Mouse (Mus musculus): Measurements from ENCODE around the gene Tjp3. TPM values are rescaled to one million over a fixed set of nuclear protein-coding genes. Genes with fewer than 3 reads are reported as not detected.

The Tjp3 gene
- polyA plus RNA-seq, 1 experiment from 2014 or later, result 4.1 TPM

DNA sequence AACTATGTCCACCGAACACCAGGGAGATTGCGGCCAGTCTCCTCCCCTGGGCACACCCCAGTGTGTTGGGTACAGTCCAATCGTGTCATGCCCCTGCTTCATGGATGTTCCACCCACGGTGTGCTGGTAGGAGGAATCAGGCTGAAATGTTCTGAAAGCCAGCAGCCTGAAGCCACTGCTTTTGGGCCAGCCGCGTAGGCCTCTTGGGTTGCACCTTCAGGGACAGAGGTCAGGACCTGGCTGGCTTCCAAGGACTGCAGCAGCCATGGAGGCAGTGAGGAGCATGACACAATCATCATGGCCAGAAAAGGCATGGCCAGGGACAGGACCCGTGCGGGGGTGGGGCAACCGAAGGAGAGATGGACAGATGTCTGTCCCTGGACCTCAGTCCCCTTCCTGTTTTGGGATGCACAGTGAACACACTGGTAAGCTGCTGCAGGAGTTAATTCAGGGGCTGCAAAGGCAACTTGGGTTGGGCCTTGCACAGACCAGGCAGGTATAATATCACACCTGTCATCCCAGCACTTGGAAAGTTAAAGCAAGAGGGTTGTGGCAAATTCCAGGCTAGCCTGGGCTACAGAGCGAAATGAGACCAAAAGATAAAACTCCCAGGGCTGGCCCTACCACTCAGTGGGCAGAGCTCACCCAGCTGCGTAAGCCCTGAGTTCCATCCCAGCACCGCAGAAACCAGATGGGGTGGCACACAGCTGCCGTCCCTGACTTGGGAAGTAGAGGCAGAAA lies 27.4 kb upstream of the Tjp3 start:
- Histone ChIP-seq H3K9me3 (replicated peaks) (no peaks in the 10 kb centered on the region), H3K27me3 (replicated peaks) (no peaks in the 10 kb centered on the region), H3K4me2 (peak overlapping the region; percentile 75), H3K27ac (replicated peaks) (peak overlapping the region; percentile 96; the same call in 1 of the 2 replicates), H3K4me1 (peaks cover 36% of the 10 kb centered on the region), H3K36me3 (peaks cover 57% of the 10 kb centered on the region), H3K4me3 (replicated peaks) (peak overlapping the region; percentile 98), H3K9ac (replicated peaks) (0 out of 2 replicates have a peak overlapping the region, but pooled peaks have one; percentile 57)
- ATAC-seq (ENCODE audit: low FRiP score), result no peak
- 88% methylated on average over 13 of the region's 13 CpGs for WGBS

DNA sequence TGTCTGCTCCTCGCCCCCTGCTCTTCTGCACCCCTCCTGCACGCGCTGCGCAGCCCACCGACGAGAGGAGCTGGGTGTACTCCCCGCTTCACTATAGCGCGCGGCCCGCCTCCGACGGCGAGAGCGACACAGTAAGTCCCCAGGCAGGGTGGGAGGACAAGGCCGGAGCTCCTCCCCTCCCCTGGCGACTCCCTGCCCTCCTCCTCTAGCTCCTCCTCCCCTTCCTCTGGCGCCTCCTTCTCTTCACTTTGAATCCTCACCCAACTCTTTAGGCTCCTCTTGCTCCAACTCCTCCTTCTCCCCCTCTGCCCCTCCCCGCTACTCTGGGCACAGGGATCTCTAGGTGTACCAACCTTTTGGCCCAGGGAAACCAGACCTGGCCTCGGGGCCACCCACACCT lies 25.9 kb upstream of the Tjp3 start:
- WGBS, result 20% methylated on average over 20 of the region's 20 CpGs
- Histone ChIP-seq H3K9me3 (replicated peaks) (no peaks in the 10 kb centered on the region), H3K9ac (replicated peaks) (0 out of 2 replicates have a peak overlapping the region, but pooled peaks have one; percentile 14), H3K4me3 (replicated peaks) (no peak overlapping the region), H3K4me1 (peaks cover 32% of the 10 kb centered on the region), H3K36me3 (peaks cover 56% of the 10 kb centered on the region), H3K4me2 (peak overlapping the region; percentile 38), H3K27ac (replicated peaks) (no peak overlapping the region), H3K27me3 (replicated peaks) (no peaks in the 10 kb centered on the region)
- ATAC-seq (ENCODE audit: low FRiP score), result no peak

DNA sequence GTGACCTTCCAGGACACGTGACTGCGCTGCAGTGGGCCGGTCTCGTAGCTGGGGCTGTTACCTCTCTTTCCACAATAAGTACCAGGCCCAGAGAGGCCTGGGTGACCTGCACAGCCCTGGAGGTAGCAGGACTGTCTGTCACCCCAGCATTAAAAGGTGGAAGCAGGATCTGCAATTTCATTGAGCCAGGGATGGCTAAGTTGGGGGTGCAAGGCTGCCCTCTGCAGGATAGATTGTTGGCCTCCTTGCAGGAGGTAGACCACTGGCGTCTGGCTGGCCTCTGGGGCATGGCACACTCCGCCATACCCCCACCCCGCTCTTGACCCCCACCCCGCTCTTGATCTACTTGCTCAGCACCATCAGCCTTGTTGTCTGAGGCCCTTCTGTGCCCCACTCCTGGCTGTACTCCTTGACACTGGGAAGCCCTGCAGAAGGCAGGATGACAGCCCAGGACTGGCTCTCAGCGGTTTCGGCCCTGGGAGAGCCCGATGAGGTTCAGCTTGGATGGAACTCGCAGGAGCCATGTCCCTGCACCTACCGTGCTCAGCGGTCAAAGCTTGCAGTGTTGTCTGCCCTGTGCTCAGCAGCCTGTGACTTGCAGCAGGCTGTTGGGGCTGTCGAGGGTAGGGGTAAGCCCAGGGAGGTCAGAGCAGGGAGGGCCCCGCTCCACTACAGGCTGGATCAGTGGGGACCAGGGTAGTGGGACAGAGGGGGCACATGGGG lies 25.1 kb upstream of the Tjp3 start:
- Histone ChIP-seq H3K4me2 (peak overlapping the region; percentile 38), H3K4me1 (peaks cover 24% of the 10 kb centered on the region), H3K27ac (replicated peaks) (no peak overlapping the region), H3K36me3 (peaks cover 64% of the 10 kb centered on the region), H3K4me3 (replicated peaks) (no peak overlapping the region), H3K27me3 (replicated peaks) (no peaks in the 10 kb centered on the region), H3K9me3 (replicated peaks) (no peaks in the 10 kb centered on the region), H3K9ac (replicated peaks) (0 out of 2 replicates have a peak overlapping the region, but pooled peaks have one; percentile 14)
- ATAC-seq (ENCODE audit: low FRiP score), result no peak
- 47% methylated on average over 16 of the region's 16 CpGs for WGBS

DNA sequence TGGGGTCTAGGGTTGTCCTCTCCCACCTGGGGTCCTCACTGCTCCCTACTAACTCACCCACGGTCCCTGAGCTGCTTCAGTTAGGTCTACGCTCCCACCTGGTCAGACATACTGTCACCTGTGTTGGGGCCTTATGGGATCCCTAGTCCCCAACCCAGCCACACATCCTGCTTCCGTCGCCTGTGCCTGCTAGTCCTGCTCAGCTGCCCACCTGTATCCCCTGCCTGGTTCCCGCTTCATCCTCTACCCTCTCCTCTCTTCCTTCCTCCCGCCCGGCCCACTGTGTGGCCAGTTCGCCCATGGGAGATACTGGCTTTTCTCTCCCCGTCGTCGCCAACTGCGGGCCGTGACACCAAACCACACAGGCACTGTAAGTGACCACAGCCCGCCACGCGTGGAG lies 24.2 kb upstream of the Tjp3 start:
- WGBS, result 94% methylated on average over 16 of the region's 16 CpGs
- ATAC-seq (ENCODE audit: low FRiP score), result no peak
- no peak overlapping the region for H3K4me3 ChIP-seq (replicated peaks)
- H3K27ac ChIP-seq (replicated peaks), result no peak overlapping the region
- no peaks in the 10 kb centered on the region for H3K27me3 ChIP-seq (replicated peaks)
- peaks cover 22% of the 10 kb centered on the region for H3K4me1 ChIP-seq
- H3K36me3 ChIP-seq, result peaks cover 73% of the 10 kb centered on the region
- no peak overlapping the region for H3K4me2 ChIP-seq
- no peak overlapping the region for H3K9ac ChIP-seq (replicated peaks)
- no peaks in the 10 kb centered on the region for H3K9me3 ChIP-seq (replicated peaks)

DNA sequence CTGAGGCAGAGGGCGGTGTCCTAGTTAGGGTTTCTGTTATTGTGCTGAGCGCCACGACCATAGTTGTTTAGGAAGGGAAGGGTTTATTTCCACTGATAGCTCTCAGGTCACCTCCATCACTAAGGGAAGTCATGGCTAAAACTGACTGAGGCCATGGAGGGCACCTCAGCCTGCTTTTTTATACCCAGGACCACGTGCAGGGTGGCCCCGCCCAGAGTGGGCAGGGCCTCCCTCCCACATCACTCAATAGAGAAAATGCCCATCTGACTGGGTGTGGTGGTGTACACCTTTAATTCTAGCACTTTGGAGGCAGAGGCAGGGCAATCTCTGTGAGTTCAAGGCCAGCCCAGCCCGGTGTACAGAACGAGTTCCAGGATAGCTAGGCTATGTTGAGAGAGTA lies 22.8 kb upstream of the Tjp3 start:
- H3K4me3 ChIP-seq (replicated peaks), result no peak overlapping the region
- H3K36me3 ChIP-seq, result peaks cover 87% of the 10 kb centered on the region
- 82% methylated on average over 7 of the region's 7 CpGs for WGBS
- no peak for ATAC-seq (ENCODE audit: low FRiP score)
- no peak overlapping the region for H3K9ac ChIP-seq (replicated peaks)
- H3K4me2 ChIP-seq, result no peak overlapping the region
- H3K9me3 ChIP-seq (replicated peaks), result no peaks in the 10 kb centered on the region
- peaks cover 14% of the 10 kb centered on the region for H3K4me1 ChIP-seq
- no peaks in the 10 kb centered on the region for H3K27me3 ChIP-seq (replicated peaks)
- no peak overlapping the region for H3K27ac ChIP-seq (replicated peaks)

DNA sequence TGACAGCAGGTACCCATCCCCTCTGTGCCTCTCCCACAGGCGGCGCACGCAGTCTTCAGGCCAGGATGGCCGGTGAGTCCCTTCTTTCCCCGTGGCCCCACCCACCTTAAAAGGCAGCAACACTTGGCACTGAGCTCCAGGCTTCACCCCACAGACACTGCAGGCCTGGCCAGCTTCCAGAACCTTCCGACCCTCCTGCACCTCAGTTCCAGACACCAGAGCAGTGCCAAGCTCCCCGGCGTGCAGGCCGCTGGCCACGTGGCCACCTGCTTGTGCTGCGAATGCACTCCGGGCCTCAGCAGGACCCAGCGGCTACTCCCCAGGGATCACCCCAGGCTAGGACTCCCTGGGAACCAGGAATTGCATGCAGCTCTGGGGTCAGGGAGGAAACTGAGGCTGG lies 22.2 kb upstream of the Tjp3 start:
- no peak overlapping the region for H3K27ac ChIP-seq (replicated peaks)
- no peaks in the 10 kb centered on the region for H3K27me3 ChIP-seq (replicated peaks)
- no peak overlapping the region for H3K9ac ChIP-seq (replicated peaks)
- peaks cover 88% of the 10 kb centered on the region for H3K36me3 ChIP-seq
- peaks cover 8% of the 10 kb centered on the region; the same call in 1 of the 2 replicates for H3K4me1 ChIP-seq
- no peak overlapping the region for H3K4me2 ChIP-seq
- ATAC-seq (ENCODE audit: low FRiP score), result no peak
- H3K9me3 ChIP-seq (replicated peaks), result no peaks in the 10 kb centered on the region
- WGBS, result 92% methylated on average over 13 of the region's 13 CpGs
- H3K4me3 ChIP-seq (replicated peaks), result no peak overlapping the region

DNA sequence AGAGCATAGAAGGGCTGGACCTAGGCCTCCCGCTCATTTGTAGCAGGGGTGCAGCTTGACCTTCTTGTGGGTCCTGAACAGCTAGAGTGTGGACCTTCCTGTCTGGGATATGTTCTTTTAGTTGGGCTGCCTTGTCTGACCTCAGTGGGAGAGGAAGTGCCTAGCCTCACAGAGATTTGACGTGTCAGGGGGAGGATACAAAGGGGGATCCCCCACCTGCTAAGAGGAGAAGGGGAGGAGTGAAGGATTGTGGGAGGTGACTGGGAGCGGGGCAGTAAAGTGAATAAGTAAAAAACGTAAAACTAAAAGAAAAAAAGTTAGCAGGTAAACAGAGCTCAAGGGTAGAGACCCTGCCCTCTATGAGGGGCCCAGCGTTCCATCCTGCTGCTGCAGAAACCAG lies 18.2 kb upstream of the Tjp3 start:
- H3K9me3 ChIP-seq (replicated peaks), result no peaks in the 10 kb centered on the region
- ATAC-seq (ENCODE audit: low FRiP score), result no peak

DNA sequence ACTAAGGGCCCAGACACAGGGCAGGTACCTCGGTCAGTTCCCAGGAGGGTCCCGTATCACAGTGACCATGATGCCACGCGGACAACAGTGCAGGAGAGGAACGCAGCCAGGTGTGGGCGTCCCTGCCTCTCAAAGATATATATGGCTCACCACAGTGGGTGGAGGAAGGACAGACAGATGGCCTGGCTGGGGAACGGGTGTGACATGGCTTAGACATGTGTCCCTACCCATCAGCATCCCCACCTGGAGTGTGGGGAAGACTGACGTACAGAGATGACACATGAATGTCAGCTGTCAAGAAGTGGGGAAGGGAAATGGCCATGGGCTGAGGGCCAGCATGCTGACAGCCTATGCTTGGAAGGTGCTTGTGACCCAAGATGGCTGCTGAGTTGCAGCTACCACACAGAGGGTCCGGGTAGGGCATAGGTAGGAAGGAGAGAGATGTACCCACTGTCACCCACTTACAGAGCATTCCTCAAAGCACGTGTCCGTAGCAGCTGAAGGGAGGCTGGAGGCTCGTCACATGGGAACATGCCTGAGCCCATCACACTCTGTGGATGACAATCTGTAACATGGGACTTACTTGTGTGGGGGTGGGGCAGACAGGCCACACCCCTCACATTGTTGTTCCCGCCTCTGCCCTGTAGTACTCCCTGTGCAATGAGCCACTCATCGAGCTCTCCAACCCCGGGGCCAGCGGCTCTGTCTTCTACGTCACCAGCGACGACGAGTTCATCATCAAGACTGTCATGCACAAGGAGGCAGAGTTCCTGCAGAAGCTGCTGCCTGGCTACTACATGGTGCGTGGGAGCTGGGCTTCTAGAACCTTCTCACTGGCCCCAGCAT lies 15.7 kb upstream of the Tjp3 start:
- Histone ChIP-seq H3K9me3 (replicated peaks) (no peaks in the 10 kb centered on the region), H3K36me3 (peaks cover 65% of the 10 kb centered on the region), H3K4me3 (replicated peaks) (no peak overlapping the region), H3K27me3 (replicated peaks) (no peaks in the 10 kb centered on the region), H3K9ac (replicated peaks) (no peak overlapping the region), H3K4me2 (no peak overlapping the region), H3K27ac (replicated peaks) (no peak overlapping the region), H3K4me1 (peaks cover 24% of the 10 kb centered on the region)
- whole genome bisulfite sequencing, result 95% methylated on average over 21 of the region's 21 CpGs
- no peak for ATAC-seq (ENCODE audit: low FRiP score)

More for the DNA sequence above, 18.2 kb upstream of the Tjp3 start:
- no peak overlapping the region for H3K4me2 ChIP-seq
- no peak overlapping the region for H3K27ac ChIP-seq (replicated peaks)
- H3K36me3 ChIP-seq, result peaks cover 89% of the 10 kb centered on the region
- no peak overlapping the region for H3K4me3 ChIP-seq (replicated peaks)
- no peaks in the 10 kb centered on the region for H3K4me1 ChIP-seq
- 84% methylated on average over 5 of the region's 5 CpGs for WGBS
- no peak overlapping the region for H3K9ac ChIP-seq (replicated peaks)
- H3K27me3 ChIP-seq (replicated peaks), result no peaks in the 10 kb centered on the region

DNA sequence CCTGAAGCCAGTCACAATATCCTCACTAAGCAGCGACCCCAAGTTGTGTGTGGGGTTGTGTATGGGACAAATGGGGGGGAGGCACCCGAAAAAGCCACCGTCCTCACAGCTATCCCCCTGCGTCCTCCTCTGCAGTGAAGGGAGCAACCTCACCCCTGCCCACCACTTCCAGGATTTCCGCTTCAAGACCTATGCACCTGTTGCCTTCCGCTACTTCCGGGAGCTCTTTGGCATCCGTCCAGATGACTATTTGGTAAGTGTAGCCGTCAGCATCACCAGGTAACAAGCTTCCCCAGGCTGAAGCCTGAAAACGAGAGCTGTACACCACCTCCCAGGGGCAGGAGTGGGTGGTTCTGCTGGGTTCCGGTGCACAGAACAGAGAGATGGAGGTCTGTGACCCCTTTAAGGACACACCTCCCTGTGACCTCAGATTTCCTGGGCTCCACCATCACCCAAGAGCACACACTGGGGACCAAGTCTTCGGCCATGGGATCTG lies 14.8 kb upstream of the Tjp3 start:
- ATAC-seq (ENCODE audit: low FRiP score), result no peak
- peaks cover 57% of the 10 kb centered on the region for H3K36me3 ChIP-seq
- H3K27me3 ChIP-seq (replicated peaks), result no peaks in the 10 kb centered on the region
- WGBS, result 90% methylated on average over 12 of the region's 12 CpGs
- H3K4me1 ChIP-seq, result peaks cover 26% of the 10 kb centered on the region
- no peak overlapping the region for H3K4me3 ChIP-seq (replicated peaks)
- H3K9me3 ChIP-seq (replicated peaks), result no peaks in the 10 kb centered on the region
- no peak overlapping the region for H3K9ac ChIP-seq (replicated peaks)
- H3K27ac ChIP-seq (replicated peaks), result no peak overlapping the region
- no peak overlapping the region for H3K4me2 ChIP-seq

DNA sequence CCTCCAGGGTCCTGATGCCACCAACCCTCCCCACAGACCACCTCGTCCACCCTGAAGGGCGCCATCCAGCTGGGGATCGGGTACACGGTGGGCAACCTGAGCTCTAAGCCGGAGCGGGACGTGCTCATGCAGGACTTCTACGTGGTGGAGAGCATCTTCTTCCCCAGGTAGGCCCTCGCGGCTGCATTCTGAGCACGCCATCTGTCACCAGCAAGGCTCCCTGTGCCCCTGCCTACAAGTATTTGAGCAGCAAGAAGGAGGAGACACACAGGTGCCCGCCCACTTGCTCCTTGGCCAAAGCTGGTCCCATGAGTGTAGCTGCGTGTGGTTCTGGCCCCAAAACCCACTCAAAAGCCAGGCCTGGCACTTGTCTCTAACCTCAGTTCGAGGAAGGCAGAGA lies 14.3 kb upstream of the Tjp3 start:
- ATAC-seq (ENCODE audit: low FRiP score), result no peak
- Histone ChIP-seq H3K27me3 (replicated peaks) (no peaks in the 10 kb centered on the region), H3K27ac (replicated peaks) (no peak overlapping the region), H3K4me3 (replicated peaks) (no peak overlapping the region), H3K4me2 (no peak overlapping the region), H3K36me3 (peaks cover 51% of the 10 kb centered on the region), H3K4me1 (peaks cover 30% of the 10 kb centered on the region), H3K9ac (replicated peaks) (no peak overlapping the region), H3K9me3 (replicated peaks) (no peaks in the 10 kb centered on the region)
- 93% methylated on average over 14 of the region's 14 CpGs for WGBS

DNA sequence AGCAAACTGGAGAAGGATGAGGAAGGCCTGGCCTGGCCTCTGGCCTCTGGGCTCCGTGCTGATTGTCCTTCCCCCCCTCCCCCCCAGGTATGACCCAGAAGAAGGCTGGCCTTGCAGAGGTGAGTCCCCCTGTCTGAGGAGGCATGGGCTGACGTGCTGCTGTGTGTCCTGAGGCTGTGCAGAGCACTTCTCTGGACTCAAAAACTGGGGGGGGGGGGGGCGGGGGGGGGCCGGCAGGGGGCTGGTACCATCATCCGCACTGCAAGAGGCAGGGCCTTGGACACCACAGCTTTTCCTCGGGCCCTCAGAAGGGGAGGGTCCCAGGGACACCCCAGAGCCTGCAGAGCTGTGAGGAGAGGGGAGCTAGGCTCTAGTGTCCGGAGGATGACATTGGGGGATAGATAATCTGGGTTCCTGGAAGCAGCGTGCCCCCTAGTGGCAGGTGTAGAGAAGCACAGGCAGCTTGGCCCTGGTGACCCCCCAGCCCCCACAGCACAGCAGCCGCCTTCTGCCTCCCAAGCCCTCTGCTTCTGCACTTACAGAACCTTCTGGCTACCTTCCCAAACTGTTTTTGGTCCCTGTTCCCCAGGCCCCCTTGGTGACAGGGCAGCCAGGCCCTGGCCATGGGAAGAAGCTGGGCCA lies 13.3 kb upstream of the Tjp3 start:
- Histone ChIP-seq H3K4me1 (peaks cover 37% of the 10 kb centered on the region), H3K9me3 (replicated peaks) (no peaks in the 10 kb centered on the region), H3K9ac (replicated peaks) (no peak overlapping the region), H3K27me3 (replicated peaks) (no peaks in the 10 kb centered on the region), H3K27ac (replicated peaks) (no peak overlapping the region), H3K4me3 (replicated peaks) (no peak overlapping the region), H3K36me3 (peaks cover 42% of the 10 kb centered on the region), H3K4me2 (no peak overlapping the region)
- ATAC-seq (ENCODE audit: low FRiP score), result no peak
- 29% methylated on average over 8 of the region's 9 CpGs for WGBS

All from neural tube, embryonic 15.5 days (tissue).